Mouse (Mus musculus) kidney, embryonic 15.5 days (tissue): ENCODE results near the gene Hs6st3. TPM values are rescaled to one million over a fixed set of nuclear protein-coding genes. Genes with fewer than 3 reads are reported as not detected.
"Not testable (repeated sequence)": the region's sequence is repeated elsewhere in the genome, so short reads cannot be mapped to it uniquely, and the experiment has no call there.

ENCODE experiments used
- ATAC-seq: fragments of 200-750 bp; cut with Nextera tagmentation; replicated peaks from 2 replicates; pipeline ENCODE4 v1.8.0; 2017; ENCODE audit warnings: moderate TSS enrichment; ENCODE audit not compliant: low FRiP score
- H3K27ac ChIP-seq: fragments of 300-500 bp; sonication (generic); 2 replicates; pipeline ENCODE4 v1.5.1; 2015; ENCODE audit warnings: mild to moderate bottlenecking, inconsistent platforms
- H3K27me3 ChIP-seq: fragments of 300-500 bp; sonication (generic); 2 replicates; pipeline ENCODE4 v1.6.1; 2015; ENCODE audit warnings: inconsistent platforms
- H3K36me3 ChIP-seq: fragments of 300-500 bp; sonication (generic); 2 replicates; pipeline ENCODE4 v1.6.1; 2015; ENCODE audit warnings: inconsistent platforms
- H3K4me1 ChIP-seq: fragments of 300-500 bp; sonication (generic); 2 replicates; pipeline ENCODE4 v1.6.1; 2015; ENCODE audit warnings: inconsistent platforms
- H3K4me2 ChIP-seq: fragments of 300-500 bp; sonication (generic); 2 replicates; pipeline ENCODE4 v1.6.1; 2015; ENCODE audit warnings: moderate library complexity, mild to moderate bottlenecking, inconsistent platforms
- H3K4me3 ChIP-seq: fragments of 300-500 bp; sonication (generic); replicated peaks from 2 replicates; pipeline ENCODE4 v1.5.1; 2015; ENCODE audit warnings: mild to moderate bottlenecking, inconsistent platforms
- H3K9ac ChIP-seq: fragments of 300-500 bp; sonication (generic); 2 replicates; pipeline ENCODE4 v1.6.1; 2015; ENCODE audit warnings: mild to moderate bottlenecking, inconsistent platforms
- H3K9me3 ChIP-seq: fragments of 300-500 bp; sonication (generic); replicated peaks from 2 replicates; pipeline ENCODE4 v1.6.1; 2016; ENCODE audit warnings: inconsistent platforms
- WGBS: fragments of 180-500 bp; shearing (Covaris S2); methylation state at CpG from one replicate; pipeline ENCODE4 v1.1.7; 2015; ENCODE audit warnings: mixed read lengths; 5-methylcytosine and 5-hydroxymethylcytosine counted together
- polyA plus RNA-seq: library from polyadenylated mRNA; unstranded; fragments of >200 nt; fragmentation: Nextera tagmentation; extraction: Ambion mirVana; gene quantifications from 2 replicates; pipeline ENCODE4 v1.2.1, GENCODE M21; 2015

Hs6st3 gene
- polyA plus RNA-seq, 1 experiment from 2014 or later: 0.09 TPM

DNA sequence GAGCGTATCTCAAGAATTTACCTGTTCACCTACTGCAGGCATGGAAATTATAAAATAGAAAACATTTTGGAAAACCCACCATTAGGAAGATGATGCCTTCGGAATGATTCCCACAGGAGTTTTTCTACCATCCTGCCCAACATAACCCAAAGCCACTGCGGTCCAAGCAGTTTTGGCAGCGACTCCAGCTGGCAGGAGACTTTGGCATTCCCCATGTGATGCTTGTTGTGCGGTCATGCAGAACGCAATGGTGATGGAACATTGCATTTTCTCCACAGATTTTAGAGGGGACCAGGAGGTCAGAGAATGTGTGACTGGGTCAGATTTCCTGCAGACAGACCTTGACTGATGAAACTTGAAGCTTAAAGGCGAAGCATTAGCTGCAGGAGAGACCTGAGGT is 118.9 kb downstream of the Hs6st3 start:
- WGBS: 80% methylated on average over 7 of the region's 7 CpGs

DNA sequence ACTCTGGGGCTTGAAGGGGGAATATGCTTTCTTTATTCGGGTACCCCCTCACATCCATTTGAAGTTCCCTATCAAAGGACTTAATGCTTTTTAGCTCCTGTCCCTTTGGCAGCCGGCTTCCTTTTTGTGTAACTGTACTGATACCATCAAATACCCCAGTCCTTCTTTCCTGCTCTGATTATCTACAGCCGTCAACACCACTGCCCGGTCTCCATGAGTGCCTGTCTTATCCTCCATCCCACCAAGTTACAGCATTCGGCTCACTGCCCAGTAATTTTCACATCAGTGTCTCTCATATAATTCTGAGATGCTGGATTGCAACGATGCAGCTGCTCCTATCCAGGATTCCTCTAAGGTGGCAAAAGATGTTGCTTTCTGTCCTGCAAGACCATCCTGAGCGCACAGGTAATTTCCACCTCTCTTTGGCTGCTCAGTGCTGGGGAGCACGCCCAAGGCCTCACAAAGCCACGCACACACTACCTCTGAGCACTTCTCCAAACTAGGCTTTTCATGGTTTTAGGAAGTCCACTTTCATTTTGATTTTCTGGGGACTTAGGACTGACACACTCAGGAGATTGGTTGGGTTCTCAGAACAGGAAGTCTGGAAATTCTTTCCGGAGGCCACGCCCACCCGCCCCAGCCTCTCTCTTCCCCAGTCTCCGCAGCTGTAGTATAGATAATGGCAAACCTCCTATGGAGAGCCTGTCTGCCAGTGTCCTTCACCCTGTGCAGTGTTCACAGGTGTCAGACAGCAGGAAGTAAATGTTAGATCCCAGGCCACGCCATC is 122.2 kb downstream of the Hs6st3 start:
- H3K4me1 ChIP-seq: no peaks in the 10 kb centered on the region
- ATAC-seq: no peak
- H3K4me3 ChIP-seq: no peak overlapping the region
- H3K27me3 ChIP-seq: no peaks in the 10 kb centered on the region
- WGBS: 77% methylated on average over 14 of the region's 14 CpGs
- no peaks in the 10 kb centered on the region for H3K9me3 ChIP-seq
- no peak overlapping the region for H3K4me2 ChIP-seq
- no peak overlapping the region for H3K27ac ChIP-seq
- no peaks in the 10 kb centered on the region for H3K36me3 ChIP-seq
- no peak overlapping the region for H3K9ac ChIP-seq

More for the DNA sequence above, 118.9 kb downstream of the Hs6st3 start:
- Histone ChIP-seq H3K4me2 (no peak overlapping the region), H3K9me3 (no peaks in the 10 kb centered on the region), H3K27me3 (no peaks in the 10 kb centered on the region), H3K4me3 (no peak overlapping the region), H3K36me3 (no peaks in the 10 kb centered on the region), H3K4me1 (no peaks in the 10 kb centered on the region), H3K27ac (no peak overlapping the region), H3K9ac (no peak overlapping the region)
- no peak for ATAC-seq

DNA sequence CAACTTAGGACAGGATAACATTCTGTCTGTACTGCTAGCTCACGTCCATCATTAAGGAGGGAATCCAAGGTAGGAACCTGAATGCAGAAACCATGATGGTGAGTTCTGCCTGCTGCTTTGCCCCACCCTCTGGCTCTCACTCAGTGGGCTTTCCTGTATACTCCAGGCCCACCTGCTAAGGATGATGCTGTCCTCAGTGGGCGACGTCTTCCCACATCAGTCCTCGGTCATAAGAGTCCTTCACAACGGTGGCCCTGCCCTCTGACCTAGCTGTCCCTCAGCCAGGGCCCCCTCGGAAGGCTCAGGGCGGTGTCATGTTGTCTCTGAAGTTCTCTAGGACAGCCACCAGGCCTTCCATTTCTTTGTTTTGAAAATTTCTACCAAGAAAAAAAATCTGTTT is 128.2 kb downstream of the Hs6st3 start:
- Histone ChIP-seq H3K4me1 (no peaks in the 10 kb centered on the region), H3K27me3 (no peaks in the 10 kb centered on the region), H3K4me3 (no peak overlapping the region), H3K9me3 (no peaks in the 10 kb centered on the region), H3K4me2 (no peak overlapping the region), H3K9ac (no peak overlapping the region), H3K36me3 (no peaks in the 10 kb centered on the region), H3K27ac (no peak overlapping the region)
- 80% methylated on average over 7 of the region's 7 CpGs for WGBS
- ATAC-seq: no peak

DNA sequence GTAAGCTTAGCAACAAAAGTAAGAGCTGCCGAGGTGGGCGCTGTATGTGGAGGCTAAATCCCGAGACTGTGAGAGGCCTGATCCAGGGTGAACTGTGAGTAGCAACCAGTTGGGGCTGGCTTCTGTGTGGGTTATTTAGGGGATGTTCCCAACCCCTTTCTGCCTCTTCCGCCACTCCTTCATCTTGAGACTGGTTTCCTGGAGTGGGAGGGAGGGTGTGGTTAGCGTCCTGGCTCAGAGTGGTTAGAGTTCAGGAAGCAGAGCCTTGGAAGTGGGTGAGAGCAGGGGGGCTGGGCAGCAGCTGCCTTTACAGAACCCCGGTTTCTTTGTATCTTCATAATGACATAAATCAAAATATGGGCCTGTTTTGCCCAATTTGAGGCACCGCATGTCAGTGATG is 134.9 kb downstream of the Hs6st3 start:
- Histone ChIP-seq H3K9me3 (no peaks in the 10 kb centered on the region), H3K27ac (no peak overlapping the region), H3K4me1 (no peaks in the 10 kb centered on the region), H3K4me2 (no peak overlapping the region), H3K27me3 (no peaks in the 10 kb centered on the region), H3K4me3 (no peak overlapping the region), H3K9ac (no peak overlapping the region), H3K36me3 (no peaks in the 10 kb centered on the region)
- ATAC-seq: no peak
- WGBS: 64% methylated on average over 7 of the region's 7 CpGs

DNA sequence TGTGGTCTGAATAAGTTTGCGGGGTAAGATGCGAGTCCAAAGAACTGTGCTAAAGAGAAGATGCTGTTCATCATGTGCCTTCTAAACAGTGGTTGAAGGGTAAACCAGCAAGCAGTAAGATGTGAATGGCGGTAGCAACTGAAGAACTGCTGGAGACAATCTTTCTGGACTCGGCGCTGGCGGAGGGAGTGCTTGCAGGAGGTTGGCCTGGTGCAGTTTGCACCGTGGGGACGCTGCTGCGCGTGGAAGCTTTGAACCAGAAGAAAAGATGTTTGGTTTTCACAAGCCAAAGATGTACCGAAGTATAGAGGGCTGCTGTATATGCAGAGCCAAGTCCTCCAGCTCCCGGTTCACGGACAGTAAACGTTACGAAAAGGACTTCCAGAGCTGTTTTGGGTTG is 140.0 kb downstream of the Hs6st3 start:
- H3K27ac ChIP-seq, H3K36me3 ChIP-seq, H3K4me2 ChIP-seq, ATAC-seq, H3K9me3 ChIP-seq, H3K4me1 ChIP-seq, H3K9ac ChIP-seq, H3K27me3 ChIP-seq, H3K4me3 ChIP-seq: not testable (repeated sequence)
- WGBS: 98% methylated on average over 15 of the region's 15 CpGs

DNA sequence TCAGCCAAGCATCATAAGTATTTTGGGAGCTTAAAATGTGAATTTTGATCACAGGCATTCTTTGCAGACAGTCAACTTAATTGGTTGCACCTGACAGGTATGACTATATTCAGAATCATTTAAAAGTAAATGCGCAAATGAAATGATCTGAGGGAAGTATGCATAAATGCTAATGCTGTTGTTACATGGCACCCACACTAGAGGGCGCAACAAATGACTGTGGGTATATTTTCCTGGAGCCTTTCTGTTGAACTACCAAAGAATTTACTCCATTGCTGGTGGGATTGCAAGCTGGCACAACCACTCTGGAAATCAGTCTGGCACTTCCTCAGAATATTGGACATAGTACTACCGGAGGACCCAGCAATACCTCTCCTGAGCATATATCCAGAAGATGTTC is 145.8 kb downstream of the Hs6st3 start:
- Histone ChIP-seq H3K9ac (no peak overlapping the region), H3K27me3 (no peaks in the 10 kb centered on the region), H3K36me3 (no peaks in the 10 kb centered on the region), H3K4me2 (no peak overlapping the region), H3K9me3 (no peaks in the 10 kb centered on the region), H3K27ac (no peak overlapping the region), H3K4me1 (no peaks in the 10 kb centered on the region), H3K4me3 (no peak overlapping the region)
- 86% methylated on average over 3 of the region's 3 CpGs for WGBS
- no peak for ATAC-seq

DNA sequence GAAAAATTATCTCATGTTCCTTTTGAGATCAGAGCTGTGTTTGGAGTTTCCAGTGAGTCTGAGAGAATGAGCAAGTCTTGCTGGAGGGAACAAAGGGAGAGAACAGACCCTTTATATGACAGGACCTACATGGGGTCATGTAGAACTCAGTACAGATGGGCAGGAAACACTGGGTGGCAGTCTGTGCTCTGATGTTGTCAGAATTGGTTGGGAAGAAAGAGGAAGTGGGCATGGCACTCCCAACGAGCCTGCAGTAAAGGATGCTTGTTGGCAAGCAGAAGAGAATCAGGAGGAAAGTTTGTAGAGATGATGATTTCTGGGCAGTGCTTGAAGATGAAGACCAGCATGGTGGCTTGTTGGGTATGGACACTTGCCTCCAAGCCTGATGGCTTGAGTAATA is 151.5 kb downstream of the Hs6st3 start:
- Histone ChIP-seq H3K4me3 (no peak overlapping the region), H3K36me3 (no peaks in the 10 kb centered on the region), H3K9me3 (no peaks in the 10 kb centered on the region), H3K9ac (no peak overlapping the region), H3K27ac (no peak overlapping the region), H3K4me1 (no peaks in the 10 kb centered on the region), H3K4me2 (no peak overlapping the region), H3K27me3 (no peaks in the 10 kb centered on the region)
- no peak for ATAC-seq
- WGBS: 50% methylated on average over 1 of the region's 1 CpGs

DNA sequence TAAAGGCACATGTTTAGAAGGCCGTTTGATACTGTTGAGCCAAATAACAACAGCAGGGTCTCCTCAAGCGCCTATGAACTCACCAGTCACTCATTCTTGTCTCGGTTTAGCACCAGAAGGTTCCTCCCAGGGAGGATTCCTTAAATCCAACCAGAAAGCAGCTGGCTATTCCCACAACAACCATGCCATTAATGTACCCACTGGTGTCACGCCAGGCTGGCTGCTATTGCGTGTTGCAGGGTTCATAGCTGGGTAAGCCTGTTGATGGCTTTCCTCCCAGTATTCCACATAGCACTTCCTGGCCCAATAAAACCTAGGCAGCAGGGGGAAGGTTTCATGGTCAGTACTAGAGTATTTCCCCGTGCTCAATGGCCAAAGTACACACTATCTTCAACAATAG is 155.9 kb downstream of the Hs6st3 start:
- Histone ChIP-seq H3K27ac (no peak overlapping the region), H3K4me2 (no peak overlapping the region), H3K36me3 (no peaks in the 10 kb centered on the region), H3K9me3 (no peaks in the 10 kb centered on the region), H3K9ac (no peak overlapping the region), H3K4me1 (no peaks in the 10 kb centered on the region), H3K27me3 (no peaks in the 10 kb centered on the region), H3K4me3 (no peak overlapping the region)
- ATAC-seq: no peak
- WGBS: 79% methylated on average over 6 of the region's 6 CpGs

DNA sequence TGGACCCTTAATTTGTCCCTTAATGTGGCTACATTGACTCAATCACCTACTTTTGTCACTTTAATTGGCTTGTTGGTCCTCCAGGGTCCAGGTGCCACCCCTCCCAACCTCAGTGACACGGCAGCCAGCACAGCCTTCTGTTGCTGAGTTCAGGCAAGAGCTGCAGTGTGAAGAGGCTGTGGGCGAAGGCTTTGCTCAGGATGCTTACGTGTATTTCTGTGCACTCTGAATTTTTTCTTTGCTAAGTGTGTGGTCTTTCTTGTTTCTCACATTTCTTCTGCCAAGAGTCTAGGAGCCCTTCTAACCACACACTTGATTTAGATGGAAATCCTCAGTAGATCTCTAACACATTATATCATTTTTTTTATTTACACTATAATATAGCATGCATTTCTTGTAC is 168.3 kb downstream of the Hs6st3 start:
- H3K9me3 ChIP-seq: no peaks in the 10 kb centered on the region

DNA sequence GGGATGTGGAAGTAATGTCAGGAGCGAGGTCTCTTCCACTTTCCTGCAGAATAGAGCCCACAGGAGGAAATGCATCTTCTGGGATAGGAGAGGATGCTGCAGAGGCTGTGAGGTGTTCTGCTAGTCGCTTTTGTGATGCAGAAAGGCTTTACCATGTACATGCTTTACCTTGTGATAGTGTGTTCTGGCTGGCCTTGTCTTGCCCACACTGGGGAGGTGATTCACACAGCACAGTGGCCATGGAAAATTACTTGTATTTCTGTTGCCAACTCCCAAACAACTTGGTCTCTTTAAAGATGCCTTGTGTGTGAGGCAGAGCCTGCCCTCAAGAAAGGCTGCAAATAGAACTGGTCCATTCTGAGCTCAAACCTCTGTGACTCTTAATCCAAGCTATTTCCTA is 180.2 kb downstream of the Hs6st3 start:
- Histone ChIP-seq H3K4me3 (no peak overlapping the region), H3K9me3 (no peaks in the 10 kb centered on the region), H3K27ac (no peak overlapping the region), H3K36me3 (no peaks in the 10 kb centered on the region), H3K4me1 (no peaks in the 10 kb centered on the region), H3K4me2 (no peak overlapping the region), H3K27me3 (no peaks in the 10 kb centered on the region), H3K9ac (no peak overlapping the region)
- ATAC-seq: no peak
- 90% methylated on average over 2 of the region's 2 CpGs for whole genome bisulfite sequencing

More for the DNA sequence above, 168.3 kb downstream of the Hs6st3 start:
- ATAC-seq: no peak
- Histone ChIP-seq H3K4me2 (no peak overlapping the region), H3K9ac (no peak overlapping the region), H3K4me3 (no peak overlapping the region), H3K4me1 (no peaks in the 10 kb centered on the region), H3K27me3 (no peaks in the 10 kb centered on the region), H3K36me3 (no peaks in the 10 kb centered on the region), H3K27ac (no peak overlapping the region)
- WGBS: 68% methylated on average over 3 of the region's 3 CpGs

DNA sequence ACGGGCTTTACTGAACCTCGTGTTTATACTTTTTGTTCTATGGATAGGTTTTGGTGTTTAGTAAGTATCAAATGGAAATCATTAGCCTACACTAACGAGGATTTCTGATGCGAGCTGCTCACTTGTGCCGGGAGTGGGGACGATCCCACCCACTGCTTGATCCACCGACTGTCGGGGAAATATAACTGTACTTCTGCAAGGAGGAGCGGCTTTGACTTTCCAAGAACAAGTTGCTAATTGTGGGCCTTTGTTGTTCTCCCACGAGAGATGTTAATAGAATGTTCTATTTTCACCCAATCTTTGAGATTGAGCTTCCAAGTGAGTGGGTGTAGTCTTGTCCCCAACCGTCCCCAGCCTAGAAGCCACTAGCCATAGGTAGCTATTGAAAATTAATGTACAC is 209.1 kb downstream of the Hs6st3 start:
- no peaks in the 10 kb centered on the region for H3K9me3 ChIP-seq
- no peak overlapping the region for H3K4me3 ChIP-seq
- no peaks in the 10 kb centered on the region for H3K27me3 ChIP-seq
- no peak for ATAC-seq
- no peak overlapping the region for H3K27ac ChIP-seq
- no peaks in the 10 kb centered on the region for H3K36me3 ChIP-seq
- 78% methylated on average over 11 of the region's 11 CpGs for WGBS
- H3K4me2 ChIP-seq: no peak overlapping the region
- H3K4me1 ChIP-seq: no peaks in the 10 kb centered on the region
- H3K9ac ChIP-seq: no peak overlapping the region

DNA sequence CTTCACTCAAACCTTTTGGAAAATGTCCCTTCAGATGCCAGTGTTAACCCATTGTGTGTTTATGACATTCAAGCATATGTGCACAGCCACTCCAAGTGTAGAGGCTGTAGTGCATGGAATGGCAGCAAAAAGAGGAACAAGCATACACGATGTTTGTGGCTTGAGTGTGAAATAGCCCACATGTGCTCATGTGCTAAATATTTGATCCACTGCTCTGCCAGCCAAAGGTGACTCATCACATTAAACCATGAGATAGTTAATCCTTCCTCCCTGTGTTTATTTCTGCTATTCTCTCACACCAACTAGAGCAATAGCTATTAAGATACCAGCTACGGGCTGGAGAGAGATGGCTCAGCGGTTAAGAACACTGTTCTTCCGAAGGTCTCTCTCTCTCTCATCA is 223.3 kb downstream of the Hs6st3 start:
- Histone ChIP-seq H3K4me2 (no peak overlapping the region), H3K27me3 (no peaks in the 10 kb centered on the region), H3K27ac (no peak overlapping the region), H3K9me3 (no peaks in the 10 kb centered on the region), H3K4me3 (no peak overlapping the region), H3K4me1 (no peaks in the 10 kb centered on the region), H3K9ac (no peak overlapping the region), H3K36me3 (no peaks in the 10 kb centered on the region)
- ATAC-seq: no peak
- WGBS: 92% methylated on average over 4 of the region's 4 CpGs

DNA sequence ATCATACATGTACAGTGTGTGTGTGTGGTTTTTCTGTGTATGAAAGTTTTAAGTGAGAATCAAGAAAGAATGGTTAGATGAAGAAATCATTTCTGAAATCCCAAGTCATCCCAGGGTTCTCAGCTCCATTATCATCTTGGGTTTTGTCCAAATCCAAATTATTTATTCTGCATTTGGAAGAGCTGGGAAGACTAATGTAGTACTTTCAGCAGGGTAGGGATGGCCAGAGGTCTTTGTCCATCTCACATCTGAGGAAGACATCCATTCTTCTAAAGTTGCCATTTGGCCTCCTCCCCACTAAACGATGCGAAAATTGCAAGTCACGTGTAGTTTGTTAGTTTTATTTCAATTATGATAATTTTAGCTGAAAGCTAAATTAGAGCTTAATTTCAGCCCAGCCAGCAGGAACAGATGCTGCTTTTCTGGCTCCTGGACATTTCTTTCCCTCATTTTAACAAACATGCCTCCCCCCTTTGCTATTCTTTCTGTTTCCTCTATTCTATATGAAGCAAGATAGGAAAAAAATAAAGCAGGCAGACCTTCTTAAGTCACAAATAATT is 229.8 kb downstream of the Hs6st3 start:
- Histone ChIP-seq H3K36me3 (no peaks in the 10 kb centered on the region), H3K4me2 (no peak overlapping the region), H3K27ac (no peak overlapping the region), H3K4me1 (no peaks in the 10 kb centered on the region), H3K9me3 (no peaks in the 10 kb centered on the region), H3K4me3 (no peak overlapping the region), H3K27me3 (no peaks in the 10 kb centered on the region), H3K9ac (no peak overlapping the region)
- WGBS: 78% methylated on average over 3 of the region's 3 CpGs
- ATAC-seq: no peak
